Mouse (Mus musculus) stomach, postnatal 0 days (tissue): Measurements from ENCODE around the gene Ehmt2. TPM values are rescaled to one million over a fixed set of nuclear protein-coding genes. Genes with fewer than 3 reads are reported as not detected.
A peak's percentile ranks its signal among the peaks of the same experiment; 100 is the strongest.

Source experiments
- ATAC-seq: fragments of 200-750 bp; cut with Nextera tagmentation; 2 replicates; pipeline ENCODE4 v1.8.0; 2017; ENCODE audit not compliant: low FRiP score, low TSS enrichment
- DNase-seq: peaks from one replicate; pipeline ENCODE4 v3.0.0-alpha.2; 2016; ENCODE audit warnings: low spot score
- H3K27ac ChIP-seq: fragments of 300-500 bp; sonication (generic); replicated peaks from 2 replicates; pipeline ENCODE4 v1.5.1; 2014; ENCODE audit warnings: mild to moderate bottlenecking, control low read depth
- H3K27me3 ChIP-seq: fragments of 300-500 bp; sonication (generic); 2 replicates; pipeline ENCODE4 v1.6.1; 2014; ENCODE audit warnings: low read length; ENCODE audit not compliant: control insufficient read depth, insufficient read depth
- H3K36me3 ChIP-seq: fragments of 300-500 bp; sonication (generic); 2 replicates; pipeline ENCODE4 v1.6.1; 2014; ENCODE audit warnings: low read length, mixed read lengths; ENCODE audit not compliant: control insufficient read depth, insufficient read depth
- H3K4me1 ChIP-seq: fragments of 300-500 bp; sonication (generic); replicated peaks from 2 replicates; pipeline ENCODE4 v1.6.1; 2014; ENCODE audit warnings: antibody characterized with exemption; ENCODE audit not compliant: control insufficient read depth, insufficient read depth
- H3K4me2 ChIP-seq: fragments of 300-500 bp; sonication (generic); replicated peaks from 2 replicates; pipeline ENCODE4 v1.6.1; 2014; ENCODE audit warnings: low read depth, mild to moderate bottlenecking, control low read depth, moderate library complexity
- H3K4me3 ChIP-seq: fragments of 300-500 bp; sonication (generic); 2 replicates; pipeline ENCODE4 v1.5.1; 2014; ENCODE audit warnings: low read depth, low read length, control low read depth
- H3K9ac ChIP-seq: fragments of 300-500 bp; sonication (generic); 2 replicates; pipeline ENCODE4 v1.6.1; 2014; ENCODE audit warnings: mild to moderate bottlenecking, low read length, control low read depth, mixed read lengths
- H3K9me3 ChIP-seq: fragments of 300-500 bp; sonication (generic); 2 replicates; pipeline ENCODE4 v1.6.1; 2016; ENCODE audit warnings: low read length; ENCODE audit not compliant: control insufficient read depth
- CTCF ChIP-seq: IDR thresholded peaks from 2 replicates; pipeline ENCODE4 v1.5.1; 2016; ENCODE audit warnings: antibody characterized with exemption, low read depth, mild to moderate bottlenecking, moderate library complexity
- EP300 ChIP-seq: optimal IDR thresholded peaks from 2 replicates; pipeline ENCODE3; 2016; ENCODE audit warnings: antibody characterized with exemption
- WGBS: fragments of 180-500 bp; shearing (Covaris S2); extraction: QIAGEN DNeasy Blood & Tissue Kit; methylation state at CpG from one replicate; pipeline ENCODE4 v1.1.7; 2014; 5-methylcytosine and 5-hydroxymethylcytosine counted together
- polyA plus RNA-seq: library from polyadenylated mRNA; unstranded; fragments of >200 nt; fragmentation: Nextera tagmentation; extraction: Ambion mirVana; gene quantifications from 2 replicates; pipeline ENCODE4 v1.2.1, GENCODE M21; 2015

Ehmt2 gene
- polyA plus RNA-seq, 1 experiment from 2014 or later = 23.8 TPM

GRCm38 (mm10) chr17:34855825-34856224, 42.4 kb upstream of the Ehmt2 start:
- 0 out of 2 replicates have a peak, but pooled peaks cover 2% of the 10 kb centered on the region for H3K4me1 ChIP-seq
- H3K4me2 ChIP-seq = no peak overlapping the region
- no peak overlapping the region for H3K4me3 ChIP-seq
- H3K27me3 ChIP-seq = no peaks in the 10 kb centered on the region
- 36% methylated on average over 3 of the region's 3 CpGs for WGBS
- H3K9ac ChIP-seq = peak overlapping the region; percentile 8; the same call in 1 of the 2 replicates
- peak; percentile 89 for TF ChIP-seq CTCF
- TF ChIP-seq EP300 = no peak
- DNase-seq (peak; percentile 51), ATAC-seq (peak; percentile 36; the same call in 1 of the 2 replicates)
- H3K9me3 ChIP-seq = no peaks in the 10 kb centered on the region
- H3K27ac ChIP-seq = no peak overlapping the region
- peaks cover 18% of the 10 kb centered on the region; the same call in 1 of the 2 replicates for H3K36me3 ChIP-seq

GRCm38 (mm10) chr17:34858670-34859069, 39.6 kb upstream of the Ehmt2 start:
- DNase-seq (no peak), ATAC-seq (no peak)
- Histone ChIP-seq H3K4me3 (no peak overlapping the region), H3K27ac (no peak overlapping the region), H3K4me1 (no peaks in the 10 kb centered on the region), H3K4me2 (no peak overlapping the region), H3K27me3 (no peaks in the 10 kb centered on the region), H3K9ac (no peak overlapping the region), H3K36me3 (peaks cover 12% of the 10 kb centered on the region; the same call in 1 of the 2 replicates), H3K9me3 (no peaks in the 10 kb centered on the region)
- 67% methylated on average over 4 of the region's 4 CpGs for whole genome bisulfite sequencing
- TF ChIP-seq CTCF = no peak
- no peak for TF ChIP-seq EP300

GRCm38 (mm10) chr17:34860514-34860913, 37.8 kb upstream of the Ehmt2 start:
- no peaks in the 10 kb centered on the region for H3K4me1 ChIP-seq
- H3K4me3 ChIP-seq = no peak overlapping the region
- H3K27me3 ChIP-seq = no peaks in the 10 kb centered on the region
- H3K9me3 ChIP-seq = no peaks in the 10 kb centered on the region
- no peak overlapping the region for H3K27ac ChIP-seq
- H3K4me2 ChIP-seq = no peak overlapping the region
- WGBS = 83% methylated on average over 9 of the region's 9 CpGs
- DNase-seq (no peak), ATAC-seq (no peak)
- H3K9ac ChIP-seq = no peak overlapping the region
- H3K36me3 ChIP-seq = peaks cover 4% of the 10 kb centered on the region; the same call in 1 of the 2 replicates
- TF ChIP-seq CTCF = no peak
- no peak for TF ChIP-seq EP300

- H3K27me3 ChIP-seq = no peaks in the 10 kb centered on the region
- H3K9me3 ChIP-seq = no peaks in the 10 kb centered on the region
- 47% methylated on average over 13 of the region's 13 CpGs for WGBS
- ATAC-seq (peak; percentile 71), DNase-seq (peak; percentile 76)
- no peak overlapping the region for H3K4me2 ChIP-seq
- no peaks in the 10 kb centered on the region for H3K36me3 ChIP-seq
- TF ChIP-seq CTCF = no peak
- no peak for TF ChIP-seq EP300
- no peak overlapping the region for H3K27ac ChIP-seq
- no peak overlapping the region for H3K9ac ChIP-seq
- no peaks in the 10 kb centered on the region for H3K4me1 ChIP-seq
- no peak overlapping the region for H3K4me3 ChIP-seq
Measured at GRCm38 (mm10) chr17:34861704-34862415, 36.4 kb upstream of the Ehmt2 start.

GRCm38 (mm10) chr17:34862416-34863081, 35.7 kb upstream of the Ehmt2 start, which contains the start of gene Cfb:
Gene Cfb, minus strand, starts transcription at chr17:34862518.
- Histone ChIP-seq H3K4me3 (no peak within 1 kb of the TSS), H3K27ac (peak within 1 kb of the TSS; percentile 35; the same call in 1 of the 2 replicates), H3K4me2 (no peak within 1 kb of the TSS), H3K4me1 (no peaks in the 10 kb centered on the region), H3K27me3 (no peaks in the 10 kb centered on the region), H3K9me3 (no peaks in the 10 kb centered on the region), H3K9ac (no peak within 1 kb of the TSS; the same call in 1 of the 2 replicates), H3K36me3 (no peaks in the 10 kb centered on the region)
- 37% methylated on average over 8 of the region's 8 CpGs for WGBS
- TF ChIP-seq EP300 = no peak
- TF ChIP-seq CTCF = no peak
- DNase-seq = no peak
- peak; percentile 53; the same call in 1 of the 2 replicates for ATAC-seq

- 51% methylated on average over 7 of the region's 7 CpGs for WGBS
Measured at GRCm38 (mm10) chr17:34865981-34866380, 32.3 kb upstream of the Ehmt2 start.

More at GRCm38 (mm10) chr17:34865981-34866380, 32.3 kb upstream of the Ehmt2 start:
- H3K36me3 ChIP-seq = no peaks in the 10 kb centered on the region
- no peaks in the 10 kb centered on the region for H3K4me1 ChIP-seq
- H3K4me2 ChIP-seq = no peak overlapping the region
- H3K9ac ChIP-seq = no peak overlapping the region
- DNase-seq (no peak), ATAC-seq (no peak)
- no peaks in the 10 kb centered on the region for H3K9me3 ChIP-seq
- TF ChIP-seq EP300 (no peak), CTCF (no peak)
- H3K27me3 ChIP-seq = no peaks in the 10 kb centered on the region
- no peak overlapping the region for H3K27ac ChIP-seq
- H3K4me3 ChIP-seq = no peak overlapping the region
